Mouse (Mus musculus) lung, adult 2 months (tissue): ENCODE data around the gene Phf3.

Experiments
- CTCF ChIP-seq: fragments of 200-500 bp; IDR thresholded peaks from 2 replicates; pipeline ENCODE4 v1.5.1; 2011; ENCODE audit warnings: mild to moderate bottlenecking, low read length, control low read depth; ENCODE audit not compliant: insufficient read depth
- POLR2A ChIP-seq: fragments of 200-500 bp; IDR thresholded peaks from 2 replicates; pipeline ENCODE4 v1.6.1; 2011; ENCODE audit warnings: low read depth, mild to moderate bottlenecking, control low read depth, low read length, borderline replicate concordance; ENCODE audit errors: extremely low read depth

DNA sequence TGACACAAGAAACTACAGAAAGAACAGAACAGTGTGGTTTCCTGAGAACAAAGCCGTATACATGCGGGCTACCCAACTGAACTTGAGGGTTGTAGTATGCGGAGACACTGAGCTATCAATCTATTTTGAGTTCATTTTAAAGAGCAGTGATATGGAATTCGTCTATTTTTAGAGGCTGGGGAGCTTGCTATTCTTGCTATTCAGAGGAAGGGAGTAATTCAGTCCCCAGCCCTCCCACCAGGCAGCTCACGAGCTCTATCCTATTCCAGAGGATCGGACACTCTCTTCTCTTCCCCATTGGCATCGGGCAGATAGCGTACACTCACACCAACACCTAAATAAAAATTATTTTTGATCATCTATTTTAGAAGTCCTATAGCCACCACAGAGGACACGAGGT is 87.1 kb downstream of the Phf3 start:
- TF ChIP-seq POLR2A (no peak), CTCF (no peak)
